Mouse (Mus musculus) midbrain, embryonic 15.5 days (tissue): ENCODE measurements around the gene Tada3. TPM values are rescaled to one million over a fixed set of nuclear protein-coding genes. Genes with fewer than 3 reads are reported as not detected.

Source experiments
- ATAC-seq: fragments of 200-750 bp; cut with Nextera tagmentation; replicated peaks from 2 replicates; pipeline ENCODE4 v1.8.0; 2017; ENCODE audit warnings: moderate TSS enrichment
- H3K27ac ChIP-seq: fragments of 300-500 bp; sonication (generic); 2 replicates; pipeline ENCODE4 v1.5.1; 2015; ENCODE audit warnings: mild to moderate bottlenecking, inconsistent platforms
- H3K27me3 ChIP-seq: fragments of 300-500 bp; sonication (generic); replicated peaks from 2 replicates; pipeline ENCODE4 v1.6.1; 2015; ENCODE audit warnings: inconsistent platforms
- H3K36me3 ChIP-seq: fragments of 300-500 bp; sonication (generic); replicated peaks from 2 replicates; pipeline ENCODE4 v1.6.1; 2015; ENCODE audit warnings: inconsistent platforms
- H3K4me1 ChIP-seq: fragments of 300-500 bp; sonication (generic); 2 replicates; pipeline ENCODE4 v1.6.1; 2015; ENCODE audit warnings: inconsistent platforms
- H3K4me2 ChIP-seq: fragments of 300-500 bp; sonication (generic); 2 replicates; pipeline ENCODE4 v1.6.1; 2015; ENCODE audit warnings: inconsistent platforms, mild to moderate bottlenecking, moderate library complexity
- H3K4me3 ChIP-seq: fragments of 300-500 bp; sonication (generic); 2 replicates; pipeline ENCODE4 v1.5.1; 2015; ENCODE audit warnings: mild to moderate bottlenecking, inconsistent platforms
- H3K9ac ChIP-seq: fragments of 300-500 bp; sonication (generic); 2 replicates; pipeline ENCODE4 v1.6.1; 2015; ENCODE audit warnings: mild to moderate bottlenecking, inconsistent platforms
- H3K9me3 ChIP-seq: fragments of 300-500 bp; sonication (generic); 2 replicates; pipeline ENCODE4 v1.6.1; 2016; ENCODE audit warnings: inconsistent platforms
- WGBS: fragments of 180-500 bp; shearing (Covaris S2); methylation state at CpG from one replicate; pipeline ENCODE4 v1.1.7; 2015; ENCODE audit warnings: mixed read lengths; 5-methylcytosine and 5-hydroxymethylcytosine counted together
- polyA plus RNA-seq: library from polyadenylated mRNA; unstranded; fragments of >200 nt; fragmentation: Nextera tagmentation; extraction: Ambion mirVana; gene quantifications from 2 replicates; pipeline ENCODE4 v1.2.1, GENCODE M21; 2015

Gene Tada3
- polyA plus RNA-seq, 1 experiment from 2014 or later: 80.4 TPM

DNA sequence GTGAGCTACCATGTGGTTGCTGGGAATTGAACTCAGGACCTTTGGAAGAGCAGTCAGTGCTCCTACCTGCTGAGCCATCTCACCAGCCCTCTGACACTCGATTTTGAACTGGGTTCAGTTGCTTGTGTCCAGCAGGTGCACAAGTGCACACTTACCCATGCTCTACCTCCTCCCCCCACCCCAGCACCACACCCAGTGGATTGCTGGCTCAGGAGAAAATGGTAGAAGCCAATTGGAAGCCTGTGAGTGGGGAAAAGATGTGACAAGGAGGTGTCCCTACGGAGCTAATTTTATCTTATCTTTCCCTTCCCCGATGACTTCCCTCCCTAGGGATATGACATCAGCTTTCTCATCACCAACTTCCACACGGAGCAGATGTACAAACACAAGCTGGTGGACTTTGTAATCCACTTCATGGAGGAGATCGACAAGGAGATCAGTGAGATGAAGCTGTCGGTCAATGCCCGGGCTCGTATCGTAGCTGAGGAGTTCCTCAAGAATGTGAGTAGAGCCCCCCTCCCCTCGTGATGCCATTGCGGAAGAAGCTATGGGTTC is 7.6 kb upstream of the Tada3 start:
- Histone ChIP-seq H3K9me3 (no peaks in the 10 kb centered on the region), H3K27ac (0 out of 2 replicates have a peak overlapping the region, but pooled peaks have one; percentile 20), H3K4me2 (no peak overlapping the region), H3K36me3 (peaks cover 74% of the 10 kb centered on the region), H3K9ac (no peak overlapping the region), H3K4me3 (no peak overlapping the region), H3K27me3 (no peaks in the 10 kb centered on the region), H3K4me1 (no peaks in the 10 kb centered on the region)
- 81% methylated on average over 11 of the region's 11 CpGs for WGBS
- no peak for ATAC-seq

DNA sequence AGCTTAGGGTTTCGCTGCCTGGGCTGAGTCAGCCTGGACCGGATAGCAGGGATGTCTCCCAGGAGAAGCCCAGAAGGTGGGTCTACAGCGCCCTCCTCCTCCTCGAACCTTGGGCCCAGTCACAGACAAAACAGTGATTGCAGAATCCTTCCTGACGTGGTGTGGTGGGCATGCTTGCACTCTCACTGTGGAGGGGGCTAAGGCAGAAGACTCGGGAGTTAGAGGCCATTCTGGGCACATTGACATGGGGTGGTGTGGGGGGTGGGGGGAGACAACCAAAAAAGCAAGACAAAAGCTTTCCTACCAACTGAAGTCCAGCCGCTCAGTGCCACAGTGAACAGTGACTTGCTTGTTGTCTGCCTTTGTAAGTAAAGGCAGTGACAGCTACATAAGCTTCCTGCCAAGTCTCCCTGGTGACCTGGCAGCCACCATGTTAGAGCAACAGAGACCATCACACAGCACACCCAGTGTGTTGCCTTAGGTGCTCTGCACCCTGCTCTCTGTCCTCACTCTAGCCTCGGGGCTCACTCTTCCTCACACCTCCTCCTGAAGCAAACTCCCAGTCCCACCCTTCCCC is 6.8 kb upstream of the Tada3 start:
- no peak overlapping the region for H3K9ac ChIP-seq
- peaks cover 5% of the 10 kb centered on the region for H3K4me1 ChIP-seq
- H3K36me3 ChIP-seq: peaks cover 68% of the 10 kb centered on the region
- peak; percentile 73 for ATAC-seq
- no peak overlapping the region for H3K4me2 ChIP-seq
- no peaks in the 10 kb centered on the region for H3K9me3 ChIP-seq
- no peak overlapping the region for H3K4me3 ChIP-seq
- H3K27me3 ChIP-seq: no peaks in the 10 kb centered on the region
- 86% methylated on average over 8 of the region's 8 CpGs for WGBS
- H3K27ac ChIP-seq: 0 out of 2 replicates have a peak overlapping the region, but pooled peaks have one; percentile 33

DNA sequence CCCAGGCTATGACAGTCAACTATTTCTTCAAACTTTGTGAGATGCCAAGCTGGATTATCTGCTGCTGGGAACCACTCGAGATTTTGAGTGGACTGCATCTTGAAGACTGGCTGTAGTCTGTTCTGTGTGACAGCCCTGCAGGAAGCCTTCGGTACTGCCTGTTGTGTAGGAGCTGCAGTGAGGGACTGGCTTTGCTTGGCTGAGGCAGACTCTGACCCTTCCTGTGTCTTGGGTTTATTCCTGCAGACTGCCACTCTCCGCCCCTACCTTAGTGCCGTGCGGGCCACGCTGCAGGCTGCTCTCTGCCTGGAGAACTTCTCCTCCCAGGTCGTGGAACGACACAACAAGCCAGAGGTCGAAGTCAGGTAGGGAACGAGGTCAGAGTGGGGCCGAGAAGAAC is 2.8 kb upstream of the Tada3 start:
- Histone ChIP-seq H3K9ac (no peak overlapping the region), H3K4me3 (no peak overlapping the region), H3K27me3 (no peaks in the 10 kb centered on the region), H3K4me2 (no peak overlapping the region), H3K27ac (no peak overlapping the region), H3K36me3 (peaks cover 46% of the 10 kb centered on the region), H3K4me1 (peaks cover 26% of the 10 kb centered on the region), H3K9me3 (no peaks in the 10 kb centered on the region)
- 91% methylated on average over 11 of the region's 11 CpGs for WGBS
- no peak for ATAC-seq

DNA sequence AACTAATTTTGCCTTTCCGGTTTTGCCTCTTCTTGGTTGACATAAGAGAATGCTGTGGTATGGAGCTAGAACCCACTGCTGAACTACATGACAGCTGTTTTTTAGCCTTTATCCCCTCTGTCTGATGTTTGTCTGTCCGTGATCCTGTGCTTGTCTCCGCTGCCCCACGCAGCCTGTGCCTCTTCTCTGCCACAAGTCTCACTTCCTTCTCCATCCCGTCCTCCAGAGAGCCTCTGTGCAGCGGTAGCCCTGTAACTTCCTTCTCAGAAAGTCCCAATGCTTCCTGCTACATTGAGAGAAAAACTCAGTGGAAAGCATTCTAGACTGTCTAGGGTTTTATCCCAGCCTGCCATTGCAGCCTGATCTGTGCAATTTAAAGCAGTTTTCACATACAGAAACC is 1.6 kb upstream of the Tada3 start:
- H3K4me3 ChIP-seq: peak overlapping the region; percentile 100
- peaks cover 26% of the 10 kb centered on the region for H3K4me1 ChIP-seq
- peak overlapping the region; percentile 95 for H3K4me2 ChIP-seq
- no peak overlapping the region for H3K27ac ChIP-seq
- WGBS: 89% methylated on average over 6 of the region's 6 CpGs
- no peaks in the 10 kb centered on the region for H3K9me3 ChIP-seq
- peaks cover 46% of the 10 kb centered on the region for H3K36me3 ChIP-seq
- ATAC-seq: no peak
- H3K27me3 ChIP-seq: no peaks in the 10 kb centered on the region
- H3K9ac ChIP-seq: no peak overlapping the region

DNA sequence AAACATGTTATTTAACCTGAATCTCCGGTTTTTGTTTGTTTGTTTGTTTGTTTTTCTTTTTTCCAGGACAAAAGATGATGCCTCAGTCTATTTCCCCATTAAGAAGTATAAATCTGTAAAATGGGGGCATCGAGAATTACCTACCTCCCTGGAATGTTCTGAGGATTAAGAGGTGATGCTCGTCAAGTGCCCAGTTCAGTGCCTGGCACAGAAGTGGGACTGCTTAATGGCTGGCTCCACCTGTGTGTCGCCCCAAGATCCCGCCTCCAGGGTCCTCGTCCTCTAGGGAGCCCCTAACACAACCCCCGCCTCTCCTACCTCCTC is 549 bp downstream of the Tada3 start:
- peaks cover 47% of the 10 kb centered on the region for H3K36me3 ChIP-seq
- WGBS: 8% methylated on average over 7 of the region's 7 CpGs

DNA sequence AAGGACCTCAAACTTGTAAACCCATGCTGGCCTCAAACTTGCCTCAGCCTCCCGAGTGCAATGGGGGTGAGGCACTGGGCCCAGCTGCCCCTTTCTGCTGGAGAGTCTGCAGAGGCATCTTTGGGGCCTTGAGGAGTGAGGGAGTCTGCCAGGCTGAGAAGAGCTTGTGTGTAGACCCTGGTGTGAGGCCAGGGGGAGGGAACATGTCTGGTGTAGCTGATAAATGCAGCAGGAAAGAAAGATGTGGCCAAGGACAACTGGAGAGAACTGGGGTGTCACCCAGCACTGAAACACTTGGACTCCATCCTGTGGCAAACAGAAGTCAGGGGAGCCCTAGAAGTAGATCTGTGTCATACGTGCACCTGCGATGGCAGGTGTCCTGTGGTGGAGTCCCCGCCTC is 4.2 kb downstream of the Tada3 start:
- no peak overlapping the region for H3K4me3 ChIP-seq
- peaks cover 62% of the 10 kb centered on the region for H3K36me3 ChIP-seq
- no peaks in the 10 kb centered on the region for H3K27me3 ChIP-seq
- H3K9ac ChIP-seq: no peak overlapping the region
- 95% methylated on average over 4 of the region's 4 CpGs for WGBS
- H3K4me1 ChIP-seq: peaks cover 12% of the 10 kb centered on the region
- no peak for ATAC-seq
- H3K27ac ChIP-seq: no peak overlapping the region
- no peaks in the 10 kb centered on the region for H3K9me3 ChIP-seq
- H3K4me2 ChIP-seq: no peak overlapping the region

More for the DNA sequence above, 549 bp downstream of the Tada3 start:
- peaks cover 26% of the 10 kb centered on the region for H3K4me1 ChIP-seq
- H3K9me3 ChIP-seq: no peaks in the 10 kb centered on the region
- H3K27ac ChIP-seq: peak overlapping the region; percentile 97
- ATAC-seq: no peak
- peak overlapping the region; percentile 95 for H3K4me2 ChIP-seq
- peak overlapping the region; percentile 100 for H3K4me3 ChIP-seq
- H3K9ac ChIP-seq: peak overlapping the region; percentile 98
- no peaks in the 10 kb centered on the region for H3K27me3 ChIP-seq

DNA sequence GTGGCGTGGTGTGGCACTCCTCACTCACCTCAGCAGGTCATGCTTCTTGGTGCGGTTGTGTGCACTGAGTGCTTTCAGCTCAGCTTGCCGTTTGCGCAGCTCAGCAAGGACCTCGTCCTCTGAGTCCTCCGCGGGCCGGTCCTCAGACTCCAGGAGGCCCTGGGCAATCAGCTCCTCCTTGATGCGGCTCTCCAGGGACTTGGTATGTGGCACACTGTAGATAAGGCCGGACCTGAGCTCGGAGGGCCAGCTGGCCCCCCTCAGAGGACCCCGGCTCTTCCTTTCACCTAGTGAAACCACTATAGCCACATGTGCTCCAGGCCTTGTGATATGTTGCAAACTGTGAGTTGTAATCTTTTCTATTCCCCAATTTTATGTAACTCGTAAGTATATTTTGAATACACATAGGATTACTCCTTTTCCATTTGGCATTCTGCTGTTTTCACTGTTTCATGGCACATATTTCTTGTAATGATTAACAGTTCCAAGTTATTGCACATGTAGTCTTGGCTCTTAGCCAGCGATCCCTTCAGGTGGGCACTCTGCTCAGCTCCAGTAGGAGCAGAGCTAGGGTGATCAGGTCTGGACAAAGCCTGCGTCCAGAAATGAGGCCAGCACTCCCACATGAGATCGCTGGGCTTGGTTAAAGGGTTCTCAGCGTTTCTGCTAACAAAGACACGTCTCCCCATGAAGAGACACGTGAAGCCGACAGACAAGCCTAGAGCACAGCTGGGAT is 7.3 kb downstream of the Tada3 start:
- Histone ChIP-seq H3K4me2 (no peak overlapping the region), H3K36me3 (peaks cover 62% of the 10 kb centered on the region), H3K9ac (no peak overlapping the region), H3K4me3 (no peak overlapping the region), H3K4me1 (no peaks in the 10 kb centered on the region), H3K27ac (no peak overlapping the region), H3K27me3 (no peaks in the 10 kb centered on the region), H3K9me3 (no peaks in the 10 kb centered on the region)
- WGBS: 95% methylated on average over 20 of the region's 20 CpGs
- ATAC-seq: no peak

DNA sequence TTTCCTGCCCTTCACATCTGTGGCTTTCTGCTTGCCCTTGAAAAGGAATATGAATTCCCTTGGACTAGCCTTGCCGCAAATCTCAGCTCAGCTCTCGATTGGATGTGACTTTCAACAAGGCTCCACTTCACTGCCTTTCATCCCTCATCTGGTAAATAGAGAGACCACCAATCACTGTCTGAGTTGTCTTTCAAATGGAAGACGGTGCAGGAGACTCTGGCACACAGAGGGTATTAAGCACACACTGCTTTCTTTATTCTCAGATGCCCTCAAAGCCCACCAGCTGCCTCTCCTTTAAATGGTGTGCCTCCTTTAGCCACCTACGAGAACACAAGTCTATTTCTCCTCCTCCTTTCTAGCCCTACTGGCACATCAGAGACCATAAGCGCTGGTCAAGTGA is 9.1 kb downstream of the Tada3 start:
- no peaks in the 10 kb centered on the region for H3K9me3 ChIP-seq
- 77% methylated on average over 5 of the region's 5 CpGs for WGBS
- H3K27ac ChIP-seq: no peak overlapping the region
- H3K4me2 ChIP-seq: no peak overlapping the region
- ATAC-seq: no peak
- H3K9ac ChIP-seq: no peak overlapping the region
- H3K4me1 ChIP-seq: no peaks in the 10 kb centered on the region
- peaks cover 51% of the 10 kb centered on the region for H3K36me3 ChIP-seq
- no peak overlapping the region for H3K4me3 ChIP-seq
- no peaks in the 10 kb centered on the region for H3K27me3 ChIP-seq

DNA sequence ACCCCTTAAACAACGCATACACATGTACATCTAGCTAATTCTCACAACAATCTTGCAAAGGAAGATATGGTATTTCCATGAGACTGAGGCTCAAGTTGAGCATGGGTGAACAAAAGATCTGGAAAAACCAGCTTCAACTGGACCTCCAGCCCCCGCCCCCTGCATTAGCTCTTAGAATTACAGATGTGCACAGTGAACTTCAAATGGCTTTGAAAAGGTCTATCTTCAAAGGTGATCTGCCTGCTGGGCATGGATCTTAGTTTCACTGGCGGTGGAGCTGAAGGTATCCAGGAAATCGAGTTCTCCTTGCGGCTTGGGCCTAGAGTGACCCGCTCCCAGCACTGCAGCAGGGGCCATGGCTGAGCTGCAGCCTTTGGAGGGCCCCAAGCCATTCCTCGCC is 9.6 kb downstream of the Tada3 start:
- peaks cover 46% of the 10 kb centered on the region for H3K36me3 ChIP-seq
- no peak for ATAC-seq
- H3K4me1 ChIP-seq: no peaks in the 10 kb centered on the region
- H3K27me3 ChIP-seq: no peaks in the 10 kb centered on the region
- WGBS: 88% methylated on average over 7 of the region's 7 CpGs
- H3K27ac ChIP-seq: no peak overlapping the region
- H3K4me2 ChIP-seq: no peak overlapping the region
- H3K9me3 ChIP-seq: no peaks in the 10 kb centered on the region
- H3K4me3 ChIP-seq: no peak overlapping the region
- H3K9ac ChIP-seq: no peak overlapping the region

DNA sequence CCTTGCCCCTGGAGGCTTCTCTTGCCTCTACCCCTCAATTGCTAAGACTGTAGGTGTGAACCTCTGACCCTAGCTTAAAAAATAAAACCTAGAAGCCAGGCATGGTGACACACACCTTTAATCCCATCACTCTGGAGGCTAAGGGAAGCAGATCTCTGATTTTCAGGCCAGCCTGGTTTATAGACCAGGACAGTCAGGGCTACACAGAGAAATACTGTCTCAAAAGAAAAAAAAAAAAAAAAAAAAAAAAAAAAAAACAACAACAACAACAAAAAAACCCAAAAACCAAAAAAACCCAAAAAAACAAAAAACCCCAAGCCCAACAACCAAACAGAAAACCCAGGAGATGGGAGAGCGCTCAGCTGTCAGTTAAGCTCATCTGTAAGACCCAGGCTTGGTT is 10.1 kb downstream of the Tada3 start:
- no peak for ATAC-seq
- Histone ChIP-seq H3K36me3 (peaks cover 41% of the 10 kb centered on the region), H3K4me2 (no peak overlapping the region), H3K9ac (no peak overlapping the region), H3K4me1 (no peaks in the 10 kb centered on the region), H3K4me3 (no peak overlapping the region), H3K27ac (no peak overlapping the region), H3K9me3 (no peaks in the 10 kb centered on the region), H3K27me3 (no peaks in the 10 kb centered on the region)
- WGBS: 98% methylated on average over 1 of the region's 1 CpGs

DNA sequence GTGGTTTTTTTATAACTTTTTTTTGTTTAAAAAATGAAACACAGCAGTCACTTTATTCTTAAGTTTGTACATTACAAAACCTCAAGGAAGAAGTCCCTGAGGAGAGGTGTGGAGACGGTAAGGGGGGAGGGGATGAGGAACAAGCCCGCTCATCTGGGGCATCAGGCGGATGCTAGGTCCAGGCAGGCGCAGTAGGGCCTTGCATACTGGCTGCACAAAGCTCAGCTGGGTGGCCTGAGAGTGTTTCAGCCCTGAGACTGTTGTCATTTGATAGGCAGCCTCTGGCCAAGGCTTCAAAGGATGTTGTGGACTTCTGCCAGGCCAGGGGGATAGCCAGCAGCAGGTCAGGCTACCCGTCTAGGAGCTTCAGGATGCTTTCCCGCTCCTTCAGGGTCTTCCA is 11.0 kb downstream of the Tada3 start:
- Histone ChIP-seq H3K9me3 (no peaks in the 10 kb centered on the region), H3K4me1 (no peaks in the 10 kb centered on the region), H3K4me2 (no peak overlapping the region), H3K27me3 (no peaks in the 10 kb centered on the region), H3K4me3 (no peak overlapping the region), H3K27ac (no peak overlapping the region), H3K36me3 (peaks cover 34% of the 10 kb centered on the region), H3K9ac (no peak overlapping the region)
- ATAC-seq: no peak
- 96% methylated on average over 6 of the region's 6 CpGs for WGBS

DNA sequence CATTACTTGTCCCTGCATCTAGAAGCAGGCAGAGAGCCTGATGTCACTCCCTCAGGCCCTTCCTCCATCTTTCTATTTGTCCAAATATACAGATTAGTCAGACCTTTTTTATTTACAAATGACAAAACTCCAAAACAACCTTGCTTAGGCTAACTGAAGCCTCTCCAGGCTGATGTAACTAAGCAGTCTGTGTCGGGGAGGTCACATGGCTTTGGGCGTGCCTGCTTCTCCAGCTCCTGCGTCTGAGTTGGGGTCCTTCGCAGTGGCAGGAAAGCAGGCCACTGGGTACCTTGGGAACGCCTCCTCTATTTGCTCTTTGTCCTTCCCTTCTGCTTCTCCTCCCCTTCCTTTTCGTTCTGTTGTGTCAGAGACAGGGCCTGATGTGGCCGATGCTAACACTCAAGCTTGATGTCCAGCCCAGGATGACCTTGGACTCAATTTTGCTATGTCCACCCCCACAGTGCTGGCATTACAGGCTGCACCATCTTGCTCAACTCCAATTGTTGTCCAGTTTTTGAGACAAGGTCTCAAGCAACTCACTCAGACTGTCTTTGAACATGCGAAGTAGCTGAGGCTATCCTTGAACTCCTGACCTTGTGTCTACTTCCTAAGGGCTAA is 13.1 kb downstream of the Tada3 start:
- Histone ChIP-seq H3K27ac (no peak overlapping the region), H3K4me3 (no peak overlapping the region), H3K9ac (no peak overlapping the region), H3K9me3 (no peaks in the 10 kb centered on the region), H3K27me3 (no peaks in the 10 kb centered on the region), H3K36me3 (peaks cover 13% of the 10 kb centered on the region), H3K4me1 (no peaks in the 10 kb centered on the region), H3K4me2 (no peak overlapping the region)
- ATAC-seq: no peak
- WGBS: 78% methylated on average over 8 of the region's 8 CpGs
